Mouse (Mus musculus) adipocyte (in vitro differentiated cells): ENCODE results near the gene Sh3bp1.

ENCODE experiments used
- DNase-seq: peaks from one replicate; pipeline ENCODE4 v3.0.0-alpha.2; 2016; ENCODE audit warnings: low spot score

Gene Sh3bp1

GRCm38 (mm10) chr15:78915660-78916017 is 16.1 kb downstream of the Sh3bp1 start:
- peak; percentile 83 for DNase-seq

DNA sequence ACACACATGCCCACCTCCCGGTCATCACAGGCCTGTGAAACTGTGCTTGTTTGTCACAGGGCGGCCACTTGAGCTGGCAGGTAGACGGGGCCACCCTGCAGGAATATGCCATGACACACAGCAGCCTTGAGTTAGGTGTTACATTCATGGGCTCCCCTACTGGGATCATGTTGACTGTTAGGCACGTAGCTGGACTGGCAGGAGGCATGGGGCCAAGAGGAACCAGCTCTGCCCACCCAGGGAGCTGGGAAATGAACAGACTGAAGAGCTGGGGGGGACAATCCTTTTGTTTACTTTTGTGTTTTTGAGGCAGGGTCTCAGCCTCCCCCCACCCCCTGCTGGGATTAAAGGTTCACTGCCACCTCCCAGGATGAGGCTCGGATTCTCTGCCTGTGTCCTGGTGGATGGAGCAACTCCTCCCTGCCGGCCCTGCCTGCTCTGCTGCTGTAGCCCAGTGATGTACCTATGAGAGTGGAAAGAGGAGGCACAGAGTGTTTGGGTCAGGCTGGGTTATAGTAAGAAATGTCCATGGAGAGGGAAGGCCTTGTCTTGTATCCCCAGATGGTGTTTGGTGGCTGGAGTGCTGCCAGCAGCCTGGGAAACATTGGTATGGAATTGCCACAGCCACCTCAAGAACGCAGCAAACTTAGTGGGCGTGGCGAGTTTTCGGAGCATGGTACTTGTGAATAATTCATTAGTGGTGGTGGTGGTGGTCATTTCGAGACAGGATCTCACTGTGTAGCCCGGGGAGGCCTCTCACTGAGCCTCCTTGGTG is 16.7 kb downstream of the Sh3bp1 start:
- no peak for DNase-seq

- DNase-seq: no peak
These were observed 18.6 kb downstream of the Sh3bp1 start for GRCm38 (mm10) chr15:78918126-78918525.

DNA sequence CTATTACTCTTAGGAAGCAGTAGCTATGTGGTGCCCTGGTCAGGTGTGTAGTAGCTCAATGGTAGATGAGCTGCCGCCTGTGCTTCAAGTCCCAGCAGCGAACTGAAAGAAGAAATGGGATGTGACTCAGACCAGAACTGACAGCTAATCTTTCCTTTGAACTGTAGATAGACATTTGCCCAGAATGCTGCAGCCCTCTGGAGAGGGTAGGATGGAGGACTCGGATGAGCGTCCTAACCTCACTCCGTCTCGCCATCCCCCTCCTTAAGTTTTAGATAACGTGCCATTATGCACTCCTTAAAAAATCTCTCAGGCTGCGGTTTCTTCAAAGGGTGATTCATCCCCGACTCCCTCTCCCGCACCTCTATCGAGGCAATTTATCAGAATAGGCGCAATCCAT is 20.3 kb downstream of the Sh3bp1 start:
- DNase-seq: no peak

DNA sequence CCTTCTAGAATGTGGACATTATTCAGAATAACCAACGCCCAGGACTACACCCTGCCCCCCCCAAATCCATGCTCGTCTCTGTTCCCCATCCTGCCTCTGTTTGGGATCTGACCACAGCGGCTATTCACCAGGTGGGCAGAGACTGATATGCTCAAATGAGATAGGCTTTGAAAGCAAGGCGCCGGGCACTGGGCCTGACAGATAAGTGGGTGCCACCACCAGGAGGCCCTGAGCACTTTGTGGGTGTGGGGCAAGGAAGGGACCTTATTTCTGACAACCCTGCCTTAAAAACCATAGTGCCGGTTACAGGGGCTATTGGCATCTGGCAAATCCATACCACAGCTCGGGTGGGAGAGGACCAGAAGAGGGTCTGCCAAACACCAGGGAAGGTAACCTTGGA is 23.1 kb downstream of the Sh3bp1 start:
- DNase-seq: no peak

DNA sequence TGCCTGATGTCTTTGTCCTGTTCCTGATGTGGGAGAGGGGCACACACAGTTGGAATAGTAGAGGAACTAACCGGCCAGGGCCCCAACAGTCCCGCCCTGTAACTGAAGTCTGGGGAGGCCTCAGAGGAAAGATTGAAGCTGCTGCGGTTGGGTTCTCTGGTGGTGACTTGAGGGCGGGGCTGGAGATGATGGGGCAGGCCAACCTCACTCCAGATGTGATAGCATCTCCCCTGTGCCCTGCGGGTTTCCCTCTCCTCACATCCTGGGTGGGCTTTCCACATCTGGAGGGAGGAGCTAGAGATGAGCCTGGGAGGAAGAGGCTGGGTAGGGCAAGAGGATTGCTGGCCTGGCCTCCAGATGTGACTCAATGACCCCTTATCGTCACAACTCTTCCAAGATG is 24.0 kb downstream of the Sh3bp1 start:
- no peak for DNase-seq

DNA sequence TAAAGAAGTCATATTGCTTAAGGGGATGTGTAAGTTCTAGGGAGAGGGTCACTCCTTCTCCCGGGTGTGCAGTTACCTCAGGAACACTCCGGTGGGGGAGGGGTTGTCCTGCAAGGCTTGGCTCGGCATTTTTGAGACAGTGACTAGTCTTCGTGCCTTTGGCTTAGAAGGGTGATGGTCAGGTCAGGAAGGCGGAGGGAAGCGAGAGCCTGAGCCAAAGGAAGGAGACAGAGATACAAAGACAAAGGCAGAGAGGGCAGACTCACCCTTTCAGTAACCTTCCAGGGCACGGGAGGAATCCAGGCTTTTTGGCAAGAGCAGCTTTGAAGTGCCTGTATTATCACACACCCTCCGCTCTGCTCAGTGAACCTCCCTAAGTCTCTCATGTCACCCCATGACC is 25.6 kb downstream of the Sh3bp1 start:
- peak; percentile 38 for DNase-seq

GRCm38 (mm10) chr15:78926021-78926919 is 26.7 kb downstream of the Sh3bp1 start, which contains the start of gene Lgals1:
TSS of gene Lgals1 (plus strand) at chr15:78926725.
- peak; percentile 94 for DNase-seq

- DNase-seq: peak; percentile 86
These were observed 27.6 kb downstream of the Sh3bp1 start for GRCm38 (mm10) chr15:78927021-78927787.

DNA sequence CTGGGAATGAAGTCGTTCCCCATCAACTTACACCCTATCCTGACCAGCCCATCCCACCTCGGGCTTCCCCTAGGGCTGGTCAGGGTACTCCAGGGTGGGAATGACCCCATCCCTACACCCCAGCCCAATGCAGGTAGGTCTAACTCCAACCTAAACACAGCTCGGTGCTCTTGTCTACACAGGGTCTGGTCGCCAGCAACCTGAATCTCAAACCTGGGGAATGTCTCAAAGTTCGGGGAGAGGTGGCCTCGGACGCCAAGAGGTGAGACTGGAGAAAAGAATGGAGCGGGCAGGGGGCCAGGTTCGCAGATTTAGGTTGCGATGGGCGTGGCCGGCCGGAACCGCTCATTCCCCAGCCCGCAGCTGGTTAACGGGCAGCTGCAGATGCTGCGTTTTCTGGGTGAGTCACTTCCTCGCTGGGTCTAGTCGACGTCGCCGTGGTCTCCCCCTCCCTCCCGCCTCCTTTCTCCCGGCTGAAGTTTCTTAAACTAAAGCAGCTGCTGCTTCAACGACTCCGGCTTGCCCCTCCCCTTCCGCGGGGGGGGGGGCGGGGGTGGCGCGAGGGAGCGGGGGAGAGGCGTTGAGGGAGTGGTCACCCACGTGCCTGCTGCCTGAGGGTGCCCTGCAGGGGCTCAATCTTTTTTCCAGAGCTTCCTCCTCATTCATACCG is 28.4 kb downstream of the Sh3bp1 start:
- DNase-seq: peak; percentile 82

- DNase-seq: no peak
These were observed 29.0 kb downstream of the Sh3bp1 start for GRCm38 (mm10) chr15:78928539-78928938.

DNA sequence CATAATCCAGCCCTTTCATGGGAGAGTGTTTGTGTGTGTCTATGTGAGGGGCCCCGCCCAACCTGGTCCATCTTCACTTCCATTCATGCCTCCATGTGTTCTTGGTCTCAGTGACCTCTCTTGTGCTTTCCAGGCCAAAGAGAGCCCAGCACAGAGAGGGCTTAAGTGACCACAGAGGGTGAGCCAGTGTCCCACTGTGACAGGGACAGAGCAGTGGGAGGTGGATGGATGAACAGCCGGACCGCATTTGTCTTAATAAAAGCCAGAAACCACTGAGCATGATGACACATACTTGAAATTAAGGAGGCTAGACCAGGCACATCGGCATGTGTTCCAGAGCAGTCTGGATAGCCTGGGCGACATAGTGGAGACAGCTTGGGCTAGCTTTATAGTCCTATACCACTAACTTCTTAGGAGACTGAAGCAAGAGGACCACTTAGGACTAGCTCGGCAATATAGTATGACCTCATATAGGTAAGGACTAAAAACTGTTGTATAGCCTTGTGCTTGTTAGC is 30.7 kb downstream of the Sh3bp1 start:
- DNase-seq: no peak

DNA sequence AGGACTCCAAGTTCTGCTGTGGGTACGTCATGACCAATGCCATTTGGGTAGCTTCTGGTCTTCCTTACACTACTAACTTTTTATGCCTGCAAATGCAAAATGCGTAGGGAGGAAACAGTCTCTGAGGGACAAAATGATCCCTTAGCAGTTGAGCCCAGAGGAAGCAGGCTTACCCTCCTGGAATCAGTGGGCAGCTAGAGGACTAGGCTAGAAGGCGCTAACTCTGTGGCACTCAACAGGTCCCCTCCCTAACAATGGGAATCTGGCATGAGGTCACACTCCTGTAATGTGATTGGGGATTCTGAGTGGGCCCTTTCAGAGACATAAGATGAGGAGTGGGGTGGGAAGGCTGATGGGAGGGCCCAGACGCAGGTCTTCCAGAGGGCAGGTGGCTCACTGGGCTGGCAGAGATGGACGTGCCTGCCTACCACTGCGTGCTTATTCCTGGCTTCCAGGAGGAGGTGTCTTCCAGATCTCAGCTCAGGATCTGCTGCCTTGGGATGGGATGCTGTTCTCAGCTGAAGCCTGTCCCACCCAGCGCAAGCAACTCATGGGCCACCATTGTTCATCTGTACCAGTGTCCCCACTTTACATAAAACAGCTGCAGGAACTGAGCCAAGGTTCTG is 31.3 kb downstream of the Sh3bp1 start:
- no peak for DNase-seq

GRCm38 (mm10) chr15:78931577-78931976 is 32.0 kb downstream of the Sh3bp1 start:
- peak; percentile 66 for DNase-seq

- DNase-seq: peak; percentile 90
These were observed 35.3 kb downstream of the Sh3bp1 start, which contains the start of gene Nol12 for GRCm38 (mm10) chr15:78934784-78935320. TSS of gene Nol12 (plus strand) at chr15:78934933.

DNA sequence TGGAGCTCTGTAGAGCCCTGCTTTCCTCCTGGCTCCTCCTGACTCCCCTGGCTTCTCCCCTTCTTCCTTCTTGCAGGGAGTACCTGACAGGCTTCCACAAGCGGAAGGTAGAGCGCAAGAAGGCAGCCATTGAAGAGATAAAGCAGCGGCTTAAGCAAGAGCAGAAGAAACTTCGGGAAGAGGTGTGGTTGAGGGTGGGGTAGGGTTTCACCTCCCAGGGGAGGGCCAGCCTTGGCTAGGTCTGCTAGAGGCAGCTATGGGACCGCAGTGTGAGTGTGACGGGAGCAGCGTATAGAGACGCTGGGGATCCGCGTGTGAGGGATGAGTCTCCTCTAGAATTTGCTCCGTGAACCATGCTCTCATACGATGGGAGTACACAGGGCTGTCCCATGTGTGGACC is 36.8 kb downstream of the Sh3bp1 start:
- no peak for DNase-seq

GRCm38 (mm10) chr15:78937311-78937710 is 37.7 kb downstream of the Sh3bp1 start:
- no peak for DNase-seq

- DNase-seq: no peak
These were observed 38.4 kb downstream of the Sh3bp1 start for GRCm38 (mm10) chr15:78937963-78938362.

DNA sequence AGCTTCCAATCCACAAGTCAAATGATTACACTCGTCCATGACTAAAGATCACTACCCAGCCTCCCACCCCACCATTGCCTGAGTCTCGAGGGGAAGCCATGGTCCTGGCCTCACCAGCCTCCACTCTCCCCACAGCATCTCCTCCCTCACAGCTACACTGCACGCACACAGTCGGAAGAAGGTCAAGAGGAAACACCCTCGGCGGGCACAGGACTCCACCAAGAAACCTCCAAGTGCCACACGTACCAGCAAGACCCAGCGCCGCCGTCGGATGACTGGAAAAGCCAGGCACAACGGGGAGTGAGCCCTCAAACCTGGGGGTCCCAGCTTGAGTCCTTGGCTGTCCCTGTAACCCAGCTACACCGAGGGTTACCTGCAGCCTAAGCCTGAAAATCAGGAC is 40.8 kb downstream of the Sh3bp1 start:
- no peak for DNase-seq

GRCm38 (mm10) chr15:78942663-78943062 is 43.1 kb downstream of the Sh3bp1 start:
- DNase-seq: peak; percentile 79

- no peak for DNase-seq
These were observed 46.7 kb downstream of the Sh3bp1 start for GRCm38 (mm10) chr15:78946232-78946631.
